Mouse (Mus musculus): Measurements from ENCODE around the gene Ahnak. TPM values are rescaled to one million over a fixed set of nuclear protein-coding genes. Genes with fewer than 3 reads are reported as not detected.
"Not testable (repeated sequence)": the region's sequence is repeated elsewhere in the genome, so short reads cannot be mapped to it uniquely, and the experiment has no call there.

Ahnak gene
- polyA plus RNA-seq, 1 experiment: 7.5 TPM

- no peak for DNase-seq (ENCODE audit: extremely low spot score in 1 of 2, low spot score in 1 of 2)
These were observed 21.2 kb upstream of the Ahnak start for GRCm38 (mm10) chr19:8967893-8968292.

GRCm38 (mm10) chr19:8972491-8972890 lies 16.6 kb upstream of the Ahnak start:
- DNase-seq (ENCODE audit: extremely low spot score in 1 of 2, low spot score in 1 of 2): not testable (repeated sequence)

DNA sequence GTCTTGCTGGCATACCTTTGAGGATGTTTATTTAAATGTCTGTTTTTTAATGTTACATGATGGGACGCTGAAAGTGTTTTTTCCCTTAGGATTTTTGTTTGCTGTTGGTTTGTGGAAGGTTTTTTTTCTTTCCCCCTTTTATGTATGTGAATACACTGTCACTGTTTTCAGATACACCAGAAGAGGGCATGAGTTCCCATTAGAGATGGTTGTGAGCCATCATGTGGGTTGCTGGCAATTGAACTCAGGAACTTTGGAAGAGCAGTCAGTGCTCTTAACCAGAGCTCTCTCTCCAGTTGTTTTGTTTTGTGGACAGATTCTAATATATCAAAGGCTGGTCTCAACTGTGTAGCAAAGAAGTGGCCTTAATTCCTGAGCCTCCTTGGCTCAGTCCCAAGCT lies 14.4 kb upstream of the Ahnak start:
- no peak for DNase-seq (ENCODE audit: extremely low spot score in 1 of 2, low spot score in 1 of 2)

DNA sequence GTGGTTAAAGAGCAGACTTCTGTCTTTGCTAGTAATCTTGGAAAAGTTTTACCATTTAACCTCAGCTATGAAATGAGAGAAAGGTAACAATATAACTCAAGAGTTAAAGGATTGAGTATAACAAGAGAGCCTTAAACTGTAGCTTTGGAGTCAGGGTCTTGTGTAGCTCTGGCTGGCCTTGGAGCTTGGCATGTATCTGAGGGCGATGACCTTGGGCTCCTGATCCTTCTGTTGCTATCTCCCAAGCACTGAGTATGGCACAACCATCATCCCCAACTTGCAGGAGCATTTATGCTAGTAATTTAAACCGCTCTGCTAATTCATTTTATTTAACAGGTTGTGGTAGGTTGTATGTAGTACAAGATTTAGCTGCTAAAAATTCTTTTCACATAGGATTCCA lies 13.6 kb upstream of the Ahnak start:
- no peak for DNase-seq (ENCODE audit: extremely low spot score in 1 of 2, low spot score in 1 of 2)

DNA sequence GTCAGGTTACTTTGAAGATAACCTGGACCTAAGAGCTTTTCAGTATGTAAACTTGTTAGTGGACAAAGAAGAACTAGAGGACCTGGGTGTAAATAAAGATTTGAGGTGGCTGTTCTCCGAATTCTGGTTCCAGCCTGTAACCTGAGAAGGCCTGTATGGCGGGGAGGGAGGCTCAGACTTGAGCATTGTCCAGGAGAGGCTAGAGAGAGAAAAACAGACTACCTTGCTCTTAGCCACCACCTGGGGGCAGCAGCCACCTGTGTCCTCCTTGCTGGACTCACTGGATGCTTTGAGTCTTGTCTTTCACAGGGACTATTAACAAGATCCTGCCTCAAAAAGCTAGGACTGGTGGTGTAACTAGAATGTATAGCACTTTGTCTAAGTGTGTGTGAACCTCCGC lies 12.5 kb upstream of the Ahnak start:
- DNase-seq (ENCODE audit: extremely low spot score in 1 of 2, low spot score in 1 of 2): no peak

- DNase-seq (ENCODE audit: extremely low spot score in 1 of 2, low spot score in 1 of 2): no peak
These were observed 8.3 kb upstream of the Ahnak start for GRCm38 (mm10) chr19:8980771-8981170.

DNA sequence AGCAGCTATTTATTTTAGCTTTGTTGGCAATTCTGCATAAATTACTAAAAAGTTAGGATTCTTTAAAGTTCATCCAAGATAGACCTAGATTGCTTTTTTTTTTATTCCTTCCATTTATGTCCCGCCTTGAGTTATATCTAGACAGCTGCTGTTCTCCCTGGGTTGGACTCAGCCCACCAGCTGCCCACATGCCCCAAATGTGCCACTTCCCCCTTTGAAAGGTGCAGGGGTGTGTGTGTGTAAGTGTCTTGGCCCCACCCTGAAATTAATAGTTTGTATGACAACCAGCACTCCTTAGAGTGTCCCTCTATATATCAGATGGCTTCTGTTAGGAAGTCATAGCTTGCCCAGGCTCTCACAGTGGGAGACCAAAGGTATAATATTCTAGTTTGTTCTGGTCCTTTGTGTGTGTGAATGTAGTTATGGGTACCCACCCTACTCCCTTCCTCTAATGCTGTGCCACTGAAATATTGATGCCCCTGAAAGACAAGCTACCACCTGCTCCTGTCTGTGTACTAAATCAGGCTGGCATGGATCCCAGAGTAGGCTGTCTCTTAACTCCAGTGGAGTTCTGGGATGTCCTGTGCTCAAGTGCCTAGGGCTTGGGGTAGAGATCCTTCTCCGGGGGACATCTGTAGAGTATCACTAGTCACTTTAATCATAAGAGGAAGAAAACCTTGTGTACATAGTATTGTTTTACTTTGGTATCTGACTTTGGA lies 7.5 kb upstream of the Ahnak start:
- no peak for DNase-seq (ENCODE audit: extremely low spot score in 1 of 2, low spot score in 1 of 2)

DNA sequence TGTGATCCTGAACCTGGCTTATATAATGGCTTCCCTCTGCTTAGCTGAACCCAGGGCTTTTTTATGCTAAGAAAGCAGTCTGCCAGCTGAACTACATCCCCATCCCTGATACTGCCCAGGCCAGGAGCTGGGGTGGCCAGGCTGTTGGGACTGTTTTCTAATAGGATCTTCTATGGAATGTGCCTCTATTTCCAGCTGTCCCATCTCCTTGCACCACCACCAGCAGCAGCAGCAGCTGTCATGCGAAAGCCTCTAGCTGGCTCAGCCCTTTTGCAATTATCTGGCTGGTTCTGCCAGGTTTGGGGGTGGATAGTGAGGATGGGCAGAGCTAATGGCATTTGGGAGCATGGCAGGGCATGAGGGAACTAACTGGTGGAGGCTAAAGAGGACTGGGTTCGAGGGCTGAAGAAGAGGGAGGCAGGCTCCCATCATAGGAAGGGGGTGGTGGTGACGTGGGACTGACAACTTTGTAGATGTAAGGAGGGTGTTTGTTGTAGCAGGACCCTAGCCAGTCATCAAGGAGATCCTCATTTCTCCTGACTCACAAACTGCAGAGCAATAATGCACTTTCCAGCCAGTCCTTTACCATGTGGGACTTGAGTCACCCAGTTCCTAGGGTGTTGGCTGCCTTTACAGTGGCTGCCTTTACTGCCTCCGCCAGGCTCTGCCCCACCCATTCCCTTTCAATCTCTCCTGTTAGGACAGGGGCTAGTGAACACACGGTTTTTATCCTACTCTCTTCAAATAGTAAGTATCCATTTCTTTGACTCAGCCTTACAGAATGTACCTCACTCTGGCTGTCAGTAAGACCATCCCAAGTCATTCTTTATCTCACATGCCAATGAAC lies 6.6 kb upstream of the Ahnak start:
- DNase-seq (ENCODE audit: extremely low spot score in 1 of 2, low spot score in 1 of 2): no peak

GRCm38 (mm10) chr19:8983150-8983650 lies 5.9 kb upstream of the Ahnak start:
- no peak for DNase-seq (ENCODE audit: extremely low spot score in 1 of 2, low spot score in 1 of 2)

- peak in 1 of 2 experiments; percentile 54 for DNase-seq (ENCODE audit: extremely low spot score in 1 of 2, low spot score in 1 of 2)
These were observed 4.7 kb upstream of the Ahnak start for GRCm38 (mm10) chr19:8984255-8984868.

DNA sequence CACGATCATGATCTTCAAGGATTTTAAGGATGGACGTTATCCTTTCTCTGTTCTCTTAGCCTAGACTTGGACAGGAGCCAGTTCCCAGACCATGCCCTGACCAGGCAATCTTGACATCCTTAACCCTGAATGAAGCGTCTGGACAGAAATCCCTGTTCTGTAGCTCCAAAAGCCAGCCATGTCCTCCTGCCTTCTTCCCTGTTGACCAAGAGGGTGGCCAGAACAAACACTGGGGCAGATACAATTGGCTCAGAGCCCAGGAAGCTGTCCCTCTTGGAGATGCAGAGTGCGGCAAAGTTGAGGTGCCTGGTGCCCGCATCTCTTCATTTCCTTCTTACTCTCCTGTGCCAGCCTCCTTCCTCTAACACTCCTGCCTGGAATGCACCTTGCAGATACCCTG lies 3.2 kb upstream of the Ahnak start:
- DNase-seq (ENCODE audit: extremely low spot score in 1 of 2, low spot score in 1 of 2): no peak

GRCm38 (mm10) chr19:8987816-8988215 lies 1.3 kb upstream of the Ahnak start:
- DNase-seq (ENCODE audit: extremely low spot score in 1 of 2, low spot score in 1 of 2): no peak

GRCm38 (mm10) chr19:8988346-8989065 lies 578 bp upstream of the Ahnak start:
- no peak for DNase-seq (ENCODE audit: extremely low spot score in 1 of 2, low spot score in 1 of 2)

DNA sequence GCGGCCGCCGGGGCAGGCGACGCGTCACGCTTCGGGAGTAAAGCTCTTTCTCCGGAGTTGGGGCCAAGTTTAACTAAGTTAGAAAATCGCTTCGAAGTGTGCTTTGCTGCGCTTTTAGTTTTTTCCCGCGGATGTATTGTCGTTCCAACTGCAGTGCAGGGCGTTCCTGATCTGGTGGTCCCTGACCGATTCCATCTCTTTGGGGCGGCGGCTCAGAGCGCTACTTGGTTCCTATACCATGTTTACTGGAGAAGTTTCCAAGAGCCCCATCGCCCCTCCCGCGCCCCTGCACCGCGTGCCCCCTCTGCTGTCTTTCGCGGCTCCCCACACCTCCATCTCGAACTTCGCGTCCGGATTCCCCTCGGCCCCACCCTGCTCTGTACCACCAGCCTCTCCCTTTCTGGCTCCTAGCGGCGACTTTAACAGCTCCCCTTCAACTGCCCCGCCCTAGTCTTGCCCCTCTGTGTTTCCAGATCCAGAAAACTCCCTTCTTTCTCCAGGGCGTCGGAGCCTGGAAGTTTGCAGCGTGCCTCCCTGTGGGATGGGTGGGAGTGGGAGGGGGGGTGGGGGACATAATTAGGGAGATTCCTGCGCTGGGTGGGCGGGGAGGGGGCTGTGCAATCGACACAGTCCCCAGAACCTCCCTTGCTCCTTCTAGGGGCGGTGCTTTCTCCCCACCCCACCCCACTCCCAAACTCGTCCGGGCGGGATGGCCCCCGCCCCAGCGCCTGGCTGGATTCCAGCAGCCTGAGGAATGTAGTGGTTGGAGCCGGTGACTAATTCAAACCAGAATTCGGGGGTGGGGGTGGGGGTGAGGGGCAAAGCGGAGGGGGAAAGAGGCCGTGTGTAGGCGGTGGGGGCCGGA lies 715 bp downstream of the Ahnak start:
- no peak for DNase-seq (ENCODE audit: extremely low spot score in 1 of 2, low spot score in 1 of 2)

DNA sequence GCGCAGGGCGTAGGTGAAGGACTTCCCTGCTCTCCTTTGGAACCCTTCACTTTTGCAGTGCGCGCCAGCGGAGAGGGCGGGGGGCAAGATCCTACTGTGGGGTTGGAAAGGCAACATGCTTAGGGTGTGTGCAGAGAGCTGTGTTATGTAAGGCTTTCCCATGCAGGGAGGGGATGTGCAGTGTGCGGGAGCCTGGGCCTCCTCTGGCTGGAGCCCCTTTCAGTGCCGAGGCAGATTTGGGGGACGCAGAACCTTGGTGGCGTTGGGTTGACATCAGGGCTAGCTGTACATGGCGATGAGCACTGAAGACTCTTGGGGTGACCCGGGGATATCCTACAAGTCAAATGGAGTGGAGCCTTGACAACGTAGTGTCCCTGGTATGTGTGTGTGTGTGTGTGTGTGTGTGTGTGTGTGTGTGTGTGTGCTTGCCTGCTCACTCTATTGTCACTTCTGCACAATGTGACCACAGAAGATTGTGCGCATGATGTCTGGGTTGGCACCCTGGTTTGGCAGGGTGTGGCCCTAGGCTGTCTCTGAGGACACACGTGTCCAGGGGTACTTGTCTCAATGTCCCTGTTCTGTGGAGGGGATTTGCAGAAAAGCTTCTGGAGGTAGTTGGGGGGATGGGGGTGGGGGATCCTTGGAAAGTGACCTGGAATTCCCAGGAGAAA lies 1.5 kb downstream of the Ahnak start:
- no peak for DNase-seq (ENCODE audit: extremely low spot score in 1 of 2, low spot score in 1 of 2)

- no peak for DNase-seq (ENCODE audit: extremely low spot score in 1 of 2, low spot score in 1 of 2)
These were observed 2.3 kb downstream of the Ahnak start for GRCm38 (mm10) chr19:8991245-8991870.

DNA sequence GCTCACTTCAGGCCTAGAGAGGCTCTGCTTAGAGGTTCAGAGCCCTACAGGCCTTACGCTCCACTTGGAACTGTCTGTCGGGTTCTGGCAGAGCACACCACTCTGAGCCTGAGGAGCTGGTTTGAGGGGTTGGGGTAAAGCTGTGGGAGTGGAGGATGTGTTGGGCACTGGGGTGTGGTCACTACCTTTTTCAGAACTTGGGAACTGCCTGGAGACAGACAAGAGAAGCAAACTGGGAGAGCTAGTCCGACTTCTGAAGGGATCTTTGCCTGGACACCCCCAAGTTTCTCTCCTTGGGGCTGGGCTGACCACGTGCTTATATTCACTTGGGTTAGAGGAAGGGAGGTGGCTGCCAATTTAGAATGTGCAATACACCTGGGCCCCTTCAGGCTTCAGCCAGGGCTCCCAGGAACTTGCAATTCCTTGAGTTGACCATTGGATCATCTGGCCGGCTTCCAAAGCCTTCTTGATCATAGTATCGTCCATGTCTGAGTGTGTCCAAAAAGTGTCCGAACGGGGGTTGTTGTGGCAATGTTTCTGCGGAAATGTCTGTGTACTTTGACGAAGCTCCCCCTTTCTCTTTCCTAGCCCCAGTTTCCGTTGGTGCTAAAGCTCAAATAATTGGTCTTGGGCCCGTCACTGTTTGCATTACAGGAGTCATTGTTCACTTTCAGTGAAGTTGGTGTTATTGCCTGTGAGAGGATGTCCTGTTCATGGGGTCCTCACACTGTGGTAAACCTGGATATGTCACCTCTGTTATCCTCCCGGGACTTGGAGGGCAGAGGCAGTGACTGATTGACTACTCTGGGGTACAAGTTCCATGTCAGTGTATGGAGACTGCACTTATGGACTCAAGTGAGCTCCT lies 3.0 kb downstream of the Ahnak start:
- DNase-seq (ENCODE audit: extremely low spot score in 1 of 2, low spot score in 1 of 2): no peak
